ENCODE assay signal across 9 mouse cellular contexts in the genomic region with DNA sequence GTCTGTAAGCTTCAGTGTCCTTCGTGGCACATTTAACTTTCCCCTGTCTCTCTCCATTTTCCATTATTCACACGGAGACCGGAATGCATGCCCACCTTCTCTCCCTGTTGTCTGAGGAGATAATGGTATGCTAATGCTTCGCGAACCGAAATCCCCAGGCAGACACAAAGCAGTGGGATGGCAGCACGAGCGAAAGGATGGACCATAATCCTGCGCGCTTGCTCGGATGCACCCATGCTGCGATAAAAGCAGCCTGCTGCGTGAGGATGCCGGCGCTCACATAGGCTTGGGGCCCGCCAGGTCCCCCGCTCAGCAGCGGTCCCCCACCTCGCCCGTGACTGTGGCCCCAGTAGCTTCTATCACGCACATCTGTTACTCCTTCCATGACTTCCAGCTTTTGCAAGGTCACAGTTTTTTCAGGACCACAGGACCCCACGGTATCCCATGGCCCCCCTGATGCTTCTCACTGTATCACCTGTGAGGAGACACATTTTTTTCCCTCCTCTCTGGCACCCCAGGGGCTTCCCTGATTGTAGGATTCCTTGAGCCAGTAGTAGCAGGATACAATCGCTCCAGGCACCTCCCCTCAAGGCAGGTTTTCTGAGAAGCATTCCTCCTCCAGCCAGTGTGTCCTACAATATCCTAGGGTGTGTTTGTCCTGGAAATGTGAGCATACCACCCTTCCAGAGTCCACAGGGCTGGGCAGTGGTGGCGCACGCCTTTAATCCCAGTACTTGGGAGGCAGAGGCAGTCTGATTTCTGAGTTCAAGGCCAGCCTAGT. TPM values are rescaled to one million over a fixed set of nuclear protein-coding genes. Genes with fewer than 3 reads are reported as not detected.
A peak's percentile ranks its signal among the peaks of the same experiment; 100 is the strongest.
DNase-seq lines count a peak whose midpoint lies in the region; ATAC-seq lines count a peak whose summit lies in the region.
"Had no signal": no experiment of that assay in that cellular context is flagged by ENCODE, and none has a peak within 500 bp of the region (broad histone marks: within the 10 kb centered on the region; RNA-seq: fewer than 3 reads in every experiment).

No protein-coding gene starts in this region.

- no peak for DNase-seq in kidney, adult 11 months
- DNase-seq in embryo, embryonic 10.5 days (ENCODE audit: low spot score), result peak; percentile 45
- DNase-seq in induced T-regulatory cell, adult 2 months (ENCODE audit: low read depth), result peak; percentile 64
- DNase-seq in left cerebral cortex, postnatal 14 days (ENCODE audit: low spot score in 2 of 2), result no peak
- no peak for DNase-seq in gastrocnemius, postnatal 14 days
- DNase-seq in ovary, postnatal 14 days (ENCODE audit: low spot score), result no peak

- H3K4me2 ChIP-seq in kidney, embryonic 15.5 days, result peak overlapping the region; percentile 61
- H3K4me2 ChIP-seq in neural tube, embryonic 12.5 days (replicated peaks), result peak overlapping the region; percentile 69

- intact Hi-C loops in left cerebral cortex, postnatal 14 days (cut with DNase I), result loop anchor here (5.0 to 10.0 kb wide), 5 partner anchors 167 to 413 kb away; partner anchors contain the start of genes Ajuba, Cdh24 and Gm17606
- intact Hi-C loops in gastrocnemius, postnatal 14 days (cut with DNase I; ENCODE audit: low total_unique reads), result loop anchor here (5.0 kb wide), 1 partner anchor 218 kb away; no protein-coding TSS in a partner anchor

- H3K9me3 ChIP-seq in kidney, embryonic 15.5 days (replicated peaks), result no peaks in the 10 kb centered on the region
- no peaks in the 10 kb centered on the region for H3K9me3 ChIP-seq in neural tube, embryonic 12.5 days

- WGBS in kidney, embryonic 15.5 days, result 22% methylated on average over 25 of the region's 25 CpGs
- WGBS in neural tube, embryonic 12.5 days, result 8% methylated on average over 25 of the region's 25 CpGs

- peaks cover 82% of the 10 kb centered on the region for H3K4me1 ChIP-seq in kidney, embryonic 15.5 days
- peaks cover 49% of the 10 kb centered on the region for H3K4me1 ChIP-seq in neural tube, embryonic 12.5 days

- H3K4me3 ChIP-seq in kidney, embryonic 15.5 days (replicated peaks), result peak overlapping the region; percentile 32
- peak overlapping the region; percentile 24 for H3K4me3 ChIP-seq in neural tube, embryonic 12.5 days

- no peak overlapping the region for H3K27ac ChIP-seq in kidney, embryonic 15.5 days
- H3K27ac ChIP-seq in neural tube, embryonic 12.5 days, result peak overlapping the region; percentile 54

- no peaks in the 10 kb centered on the region for H3K36me3 ChIP-seq in kidney, embryonic 15.5 days
- 0 out of 2 replicates have a peak, but pooled peaks cover 1% of the 10 kb centered on the region for H3K36me3 ChIP-seq in neural tube, embryonic 12.5 days

- ATAC-seq in kidney, embryonic 15.5 days (replicated peaks; ENCODE audit: low FRiP score), result no peak
- ATAC-seq in neural tube, embryonic 12.5 days (ENCODE audit: low FRiP score, low read depth), result peak; percentile 51

- H3K27me3 ChIP-seq in kidney, embryonic 15.5 days, result no peaks in the 10 kb centered on the region
- no peaks in the 10 kb centered on the region for H3K27me3 ChIP-seq in neural tube, embryonic 12.5 days (replicated peaks)

- no peak overlapping the region for H3K9ac ChIP-seq in kidney, embryonic 15.5 days
- H3K9ac ChIP-seq in neural tube, embryonic 12.5 days, result peak overlapping the region; percentile 52

RNA-seq across cellular contexts. Expression of gene Dad1, which starts 24.8 kb away (rescaled TPM):
- polyA plus RNA-seq in kidney, embryonic 15.5 days (2015; fragmentation: Nextera tagmentation; extraction: Ambion mirVana), result 427 and 441 TPM in 2 replicates
- polyA plus RNA-seq in neural tube, embryonic 12.5 days (2016; fragmentation: Nextera tagmentation; extraction: Ambion mirVana), result 270 and 281 TPM in 2 replicates
- total RNA-seq in left cerebral cortex, postnatal 14 days (2021), result 100 to 1,000 TPM; 118 to 127 TPM
- 10 to 100 TPM; 67.4 to 70.3 TPM for total RNA-seq in gastrocnemius, postnatal 14 days (2021)

RNA-seq across cellular contexts. Expression of gene Abhd4, which starts 24.9 kb away (rescaled TPM):
- polyA plus RNA-seq in kidney, embryonic 15.5 days (2015; fragmentation: Nextera tagmentation; extraction: Ambion mirVana), result 61.3 and 67.6 TPM in 2 replicates
- polyA plus RNA-seq in neural tube, embryonic 12.5 days (2016; fragmentation: Nextera tagmentation; extraction: Ambion mirVana), result 45.1 and 48.7 TPM in 2 replicates
- total RNA-seq in left cerebral cortex, postnatal 14 days (2021), result 10 to 100 TPM; 50.3 to 51.0 TPM
- 10 to 100 TPM; 18.4 to 19.9 TPM for total RNA-seq in gastrocnemius, postnatal 14 days (2021)

RNA-seq across cellular contexts. Expression of gene Olfr49, which starts 55.6 kb away (rescaled TPM):
- 0.14 TPM in 1 of 2 replicates, not detected in the other for polyA plus RNA-seq in kidney, embryonic 15.5 days (2015; fragmentation: Nextera tagmentation; extraction: Ambion mirVana)
- polyA plus RNA-seq in neural tube, embryonic 12.5 days (2016; fragmentation: Nextera tagmentation; extraction: Ambion mirVana), result not detected in 2 replicates
- total RNA-seq in left cerebral cortex, postnatal 14 days (2021), result not detected
- not detected for total RNA-seq in gastrocnemius, postnatal 14 days (2021)
- polyA plus RNA-seq: liver, embryonic 16.5 days had no signal

Comparison
In these comparisons a context has a peak if more than half of its experiments do, and no peak if none do; other contexts are left out.
1. DNase-seq: peak in embryo, embryonic 10.5 days (single experiment) and induced T-regulatory cell, adult 2 months (single experiment); none in kidney, adult 11 months (single experiment), left cerebral cortex, postnatal 14 days (0 of 2), gastrocnemius, postnatal 14 days (single experiment) and ovary, postnatal 14 days (single experiment).